Mouse (Mus musculus) left cerebral cortex, postnatal 4 days (tissue): Measurements from ENCODE around the gene Cdk12. TPM values are rescaled to one million over a fixed set of nuclear protein-coding genes. Genes with fewer than 3 reads are reported as not detected.
A peak's percentile ranks its signal among the peaks of the same experiment; 100 is the strongest.
"Not testable (repeated sequence)": the region's sequence is repeated elsewhere in the genome, so short reads cannot be mapped to it uniquely, and the experiment has no call there.

ENCODE experiments used
- DNase-seq: peaks from one replicate; pipeline ENCODE4 v3.0.0-alpha.2; 2022
- intact Hi-C: fragments of 180-260 bp; cut with DNase I; formaldehyde crosslinking; loops from one replicate; pipeline ENCODE4 v1.15.1; 2025
- total RNA-seq, 2 experiments: library from RNA; stranded (reverse); gene quantifications; 2 replicates each; pipeline ENCODE4 v1.2.3; 2021

Cdk12 gene
- 10 to 100 TPM; 38.9 to 39.1 TPM for total RNA-seq

GRCm38 (mm10) chr11:98202641-98203350, at the start of gene Cdk12:
TSS of gene Cdk12 (plus strand) at chr11:98203059.
- intact Hi-C loops, result no loop called here
- DNase-seq, result peak; percentile 97

GRCm38 (mm10) chr11:98155094-98155493, 47.8 kb upstream of the Cdk12 start:
- intact Hi-C loops, result no loop called here
- DNase-seq, result no peak

- intact Hi-C loops, result loop anchor here (2.0 kb wide), 1 partner anchor 70 kb away; no protein-coding TSS in a partner anchor
- DNase-seq, result no peak
These were observed 34.5 kb upstream of the Cdk12 start for GRCm38 (mm10) chr11:98168400-98168799.

GRCm38 (mm10) chr11:98182149-98182548, 20.7 kb upstream of the Cdk12 start:
- DNase-seq, intact Hi-C loops: not testable (repeated sequence)

GRCm38 (mm10) chr11:98187640-98188395, 15.0 kb upstream of the Cdk12 start:
- DNase-seq, result no peak
- intact Hi-C loops, result no loop called here

GRCm38 (mm10) chr11:98190820-98191219, 12.0 kb upstream of the Cdk12 start:
- intact Hi-C loops, result no loop called here
- no peak for DNase-seq

- DNase-seq, result peak; percentile 92
- intact Hi-C loops, result no loop called here
These were observed 9.7 kb upstream of the Cdk12 start, which contains the start of gene Med1 for GRCm38 (mm10) chr11:98192901-98193805. TSS of gene Med1 (minus strand) at chr11:98193293.

- intact Hi-C loops, result no loop called here
- peak; percentile 7 for DNase-seq
These were observed 843 bp upstream of the Cdk12 start for GRCm38 (mm10) chr11:98201791-98202640.

- DNase-seq, result no peak
- intact Hi-C loops, result no loop called here
These were observed 572 bp downstream of the Cdk12 start for GRCm38 (mm10) chr11:98203351-98203911.

- intact Hi-C loops, result no loop called here
- DNase-seq, result no peak
These were observed 1.1 kb downstream of the Cdk12 start for GRCm38 (mm10) chr11:98203931-98204421.

- intact Hi-C loops, result no loop called here
These were observed 2.6 kb downstream of the Cdk12 start for GRCm38 (mm10) chr11:98205463-98205862.

GRCm38 (mm10) chr11:98206281-98206680, 3.4 kb downstream of the Cdk12 start:
- intact Hi-C loops, DNase-seq: not testable (repeated sequence)

More at GRCm38 (mm10) chr11:98205463-98205862, 2.6 kb downstream of the Cdk12 start:
- no peak for DNase-seq

GRCm38 (mm10) chr11:98209661-98210060, 6.8 kb downstream of the Cdk12 start:
- intact Hi-C loops, DNase-seq: not testable (repeated sequence)

- no peak for DNase-seq
- intact Hi-C loops, result no loop called here
These were observed 10.5 kb downstream of the Cdk12 start for GRCm38 (mm10) chr11:98213311-98213710.

GRCm38 (mm10) chr11:98226349-98226748, 23.5 kb downstream of the Cdk12 start:
- no peak for DNase-seq
- intact Hi-C loops, result loop anchor here (10.0 kb wide), 1 partner anchor 122 kb away; no protein-coding TSS in a partner anchor

- intact Hi-C loops, result loop anchor here (2.0 kb wide), 1 partner anchor 70 kb away; no protein-coding TSS in a partner anchor
- no peak for DNase-seq
These were observed 35.6 kb downstream of the Cdk12 start for GRCm38 (mm10) chr11:98238416-98238815.

- intact Hi-C loops, result loop anchor here (2.0 kb wide), 1 partner anchor 70 kb away; no protein-coding TSS in a partner anchor
- no peak for DNase-seq
These were observed 36.1 kb downstream of the Cdk12 start for GRCm38 (mm10) chr11:98238995-98239394.

- intact Hi-C loops, DNase-seq: not testable (repeated sequence)
These were observed 40.1 kb downstream of the Cdk12 start for GRCm38 (mm10) chr11:98242910-98243309.

- DNase-seq, result no peak
- intact Hi-C loops, result no loop called here
These were observed 41.6 kb downstream of the Cdk12 start for GRCm38 (mm10) chr11:98244415-98244814.
